Mouse (Mus musculus): ENCODE measurements around the gene Ctxn2. TPM values are rescaled to one million over a fixed set of nuclear protein-coding genes. Genes with fewer than 3 reads are reported as not detected.

Gene Ctxn2
- polyA plus RNA-seq, 2 experiments from 2014 or later: not detected

DNA sequence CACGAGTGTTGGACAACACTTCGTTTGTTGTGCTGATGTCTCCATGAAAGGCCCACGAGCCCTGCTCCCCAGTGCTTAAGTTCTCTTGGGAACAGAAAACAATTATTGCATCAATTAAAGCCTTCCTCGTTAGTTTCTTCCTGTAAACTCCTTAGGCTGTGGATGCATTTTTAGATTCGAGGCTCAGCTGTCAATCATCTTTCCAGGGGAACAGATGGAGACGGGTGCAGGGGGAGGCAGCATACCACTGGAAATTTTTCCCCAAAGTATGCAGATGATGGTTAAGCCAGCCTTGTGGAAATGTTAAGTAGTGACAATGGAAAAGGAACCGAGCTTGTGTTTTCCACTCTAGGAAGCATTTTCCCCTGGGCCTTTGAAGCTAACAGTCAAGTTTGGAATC is 60.3 kb downstream of the Ctxn2 start:
- ATAC-seq: no peak

Other genes with a start within 250 kb of the Ctxn2 start
- 10 to 100 TPM in 1 of 2 experiments, 1 to 10 TPM in 1; 3.4 to 12.3 TPM for gene Slc24a5, start 68.6 kb upstream of the Ctxn2 start, polyA plus RNA-seq (2017; shearing (Covaris generic))
- 10 to 100 TPM; 35.9 to 38.4 TPM for gene Myef2, start 13.0 kb upstream of the Ctxn2 start, polyA plus RNA-seq (2017; shearing (Covaris generic))
- under 1 TPM in 1 of 2 experiments, not detected in 1; 0.17 TPM for gene Slc12a1, start 15.8 kb downstream of the Ctxn2 start, polyA plus RNA-seq (2017; shearing (Covaris generic))
- 10 to 100 TPM; 79.4 to 92.9 TPM for gene Dut, start 110.5 kb downstream of the Ctxn2 start, polyA plus RNA-seq (2017; shearing (Covaris generic))